Mouse (Mus musculus) layer of hippocampus, adult 8-10 months (tissue): ENCODE data around the gene Hist1h2ag. TPM values are rescaled to one million over a fixed set of nuclear protein-coding genes. Genes with fewer than 3 reads are reported as not detected.
"Not testable (repeated sequence)": the region's sequence is repeated elsewhere in the genome, so short reads cannot be mapped to it uniquely, and the experiment has no call there.

Experiments used
- DNase-seq, 2 experiments: peaks; one replicate each; pipeline ENCODE4 v3.0.0; 2022; ENCODE audit warnings: low spot score in 2 of 2
- total RNA-seq, 4 experiments: library from RNA; stranded (reverse); gene quantifications; 2 replicates each; pipeline ENCODE4 v1.2.4; 2022

Gene Hist1h2ag
- total RNA-seq: 10 to 100 TPM in 2 of 4 experiments, 1 to 10 TPM in 2; 8.2 to 12.2 (median 10.1) TPM

GRCm38 (mm10) chr13:22042568-22043502 is at the start of gene Hist1h2ag, which contains the start of gene Hist1h2bj:
TSS of gene Hist1h2ag (minus strand) at chr13:22042944.
TSS of gene Hist1h2bj (plus strand) at chr13:22043214.
- DNase-seq: peak; percentile 92 to 93

GRCm38 (mm10) chr13:22084140-22084539 is 41.4 kb upstream of the Hist1h2ag start, which contains the start of gene Vmn1r188:
TSS of gene Vmn1r188 (plus strand) at chr13:22084440.
- DNase-seq: not testable (repeated sequence)

GRCm38 (mm10) chr13:22063468-22063867 is 20.7 kb upstream of the Hist1h2ag start:
- no peak for DNase-seq

- DNase-seq: no peak
Measured at GRCm38 (mm10) chr13:22061422-22061821, 18.7 kb upstream of the Hist1h2ag start.

GRCm38 (mm10) chr13:22053754-22054153 is 11.0 kb upstream of the Hist1h2ag start:
- no peak for DNase-seq

GRCm38 (mm10) chr13:22051523-22051859 is 8.7 kb upstream of the Hist1h2ag start:
- DNase-seq: no peak

GRCm38 (mm10) chr13:22050591-22051522 is 8.1 kb upstream of the Hist1h2ag start:
- DNase-seq: peak; percentile 82 to 92

GRCm38 (mm10) chr13:22049737-22050440 is 7.1 kb upstream of the Hist1h2ag start:
- no peak for DNase-seq

GRCm38 (mm10) chr13:22049041-22049440 is 6.3 kb upstream of the Hist1h2ag start:
- no peak for DNase-seq

- no peak for DNase-seq
Measured at GRCm38 (mm10) chr13:22045311-22045710, 2.6 kb upstream of the Hist1h2ag start.

- no peak for DNase-seq
Measured at GRCm38 (mm10) chr13:22044432-22045155, 1.9 kb upstream of the Hist1h2ag start.

- DNase-seq: no peak
Measured at GRCm38 (mm10) chr13:22043503-22044431, 1.0 kb upstream of the Hist1h2ag start.

- DNase-seq: no peak
Measured at GRCm38 (mm10) chr13:22041651-22042567, 835 bp downstream of the Hist1h2ag start.

- DNase-seq: peak; percentile 95 to 98
Measured at GRCm38 (mm10) chr13:22041142-22041536, 1.6 kb downstream of the Hist1h2ag start, which contains the start of gene Hist1h4i. TSS of gene Hist1h4i (minus strand) at chr13:22041362.

- no peak for DNase-seq
Measured at GRCm38 (mm10) chr13:22040464-22041141, 2.1 kb downstream of the Hist1h2ag start.

GRCm38 (mm10) chr13:22039951-22040463 is 2.7 kb downstream of the Hist1h2ag start:
- no peak for DNase-seq

- no peak for DNase-seq
Measured at GRCm38 (mm10) chr13:22039364-22039763, 3.4 kb downstream of the Hist1h2ag start.
